Mouse (Mus musculus): ENCODE data around the gene Ppp1r12b.

DNA sequence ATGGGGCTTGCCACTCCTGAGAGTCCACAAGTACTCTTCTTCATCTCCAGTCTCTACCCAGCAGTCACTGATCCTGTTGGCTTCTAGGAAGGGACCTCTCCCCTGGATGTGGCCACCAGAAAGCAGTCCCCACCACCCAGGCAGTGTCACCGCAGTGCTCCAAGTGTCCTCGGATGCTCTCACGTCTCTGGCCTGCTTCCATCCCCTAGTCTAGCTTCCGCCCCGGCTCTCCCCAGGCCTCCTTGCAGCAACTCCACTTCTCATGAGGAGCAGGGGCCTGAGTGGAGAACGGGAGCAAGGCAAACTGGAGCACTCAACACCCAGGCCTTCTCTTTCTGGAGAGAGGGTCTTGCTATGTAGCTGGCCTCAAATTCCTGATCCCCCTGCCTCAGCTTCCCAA is 196.6 kb downstream of the Ppp1r12b start:
- no peak for TF ChIP-seq SMC3 (IDR thresholded peaks at IDR 0.05; ENCODE audit: low read depth, low read length)
- no peak for TF ChIP-seq GATA1 (IDR thresholded peaks at IDR 0.05; ENCODE audit: low read depth, low read length)
- TF ChIP-seq CHD2 (IDR thresholded peaks at IDR 0.05; ENCODE audit: low read length): no peak
- no peak for TF ChIP-seq CTCF (IDR thresholded peaks at IDR 0.05 in 2 of 3, conservative IDR thresholded peaks at IDR 0.05 in 1 of 3; ENCODE audit: control insufficient read depth in 1 of 3, insufficient read depth in 1 of 3, low read depth in 2 of 3, low read length in 3 of 3, poor library complexity in 1 of 3, severe bottlenecking in 1 of 3)
- no peak for TF ChIP-seq POLR2AphosphoS2 (IDR thresholded peaks at IDR 0.05; ENCODE audit: low read length)
- TF ChIP-seq MXI1 (IDR thresholded peaks at IDR 0.05; ENCODE audit: low read depth, low read length): no peak
- TF ChIP-seq MEF2A (IDR thresholded peaks at IDR 0.05; ENCODE audit: extremely low read depth, insufficient replicate concordance, low read depth, low read length, poor library complexity, severe bottlenecking): no peak
- TF ChIP-seq RAD21 (IDR thresholded peaks at IDR 0.05; ENCODE audit: low read depth, low read length): no peak
- no peak for TF ChIP-seq EP300 (IDR thresholded peaks at IDR 0.05; ENCODE audit: low read depth in 1 of 2, low read length in 2 of 2)
- no peak for TF ChIP-seq TCF12 (IDR thresholded peaks at IDR 0.05; ENCODE audit: low read depth, low read length)
- TF ChIP-seq ZMIZ1 (IDR thresholded peaks at IDR 0.05; ENCODE audit: low read depth, low read length): no peak
- TF ChIP-seq TBP (IDR thresholded peaks at IDR 0.05; ENCODE audit: low read depth, low read length): no peak

Data from MEL (cell line).